Mouse (Mus musculus) midbrain, embryonic 14.5 days (tissue): ENCODE results near the gene Gm2026. TPM values are rescaled to one million over a fixed set of nuclear protein-coding genes. Genes with fewer than 3 reads are reported as not detected.
"Not testable (repeated sequence)": the region's sequence is repeated elsewhere in the genome, so short reads cannot be mapped to it uniquely, and the experiment has no call there.

Experiments
- ATAC-seq: fragments of 200-750 bp; cut with Nextera tagmentation; 2 replicates; pipeline ENCODE4 v1.8.0; 2017; ENCODE audit warnings: moderate number of reproducible peaks, moderate library complexity; ENCODE audit not compliant: low FRiP score, low TSS enrichment
- DNase-seq: peaks from one replicate; pipeline ENCODE4 v3.0.0-alpha.2; 2015
- H3K27ac ChIP-seq: fragments of 300-500 bp; sonication (generic); replicated peaks from 2 replicates; pipeline ENCODE4 v1.5.1; 2014; ENCODE audit warnings: mild to moderate bottlenecking, low read depth, low read length, moderate library complexity
- H3K27me3 ChIP-seq: fragments of 300-500 bp; sonication (generic); 2 replicates; pipeline ENCODE4 v1.6.1; 2014; ENCODE audit warnings: low read length, control low read depth, mixed read lengths; ENCODE audit not compliant: control insufficient read depth, insufficient read depth
- H3K36me3 ChIP-seq: fragments of 300-500 bp; sonication (generic); 2 replicates; pipeline ENCODE4 v1.6.1; 2014; ENCODE audit warnings: low read length, control low read depth; ENCODE audit not compliant: control insufficient read depth, insufficient read depth
- H3K4me1 ChIP-seq: fragments of 300-500 bp; sonication (generic); 2 replicates; pipeline ENCODE4 v1.6.1; 2014; ENCODE audit warnings: mild to moderate bottlenecking, antibody characterized with exemption, low read length, control low read depth; ENCODE audit not compliant: control insufficient read depth, insufficient read depth
- H3K4me2 ChIP-seq: fragments of 300-500 bp; sonication (generic); 2 replicates; pipeline ENCODE4 v1.6.1; 2014; ENCODE audit warnings: mild to moderate bottlenecking, low read length, moderate library complexity
- H3K4me3 ChIP-seq: fragments of 300-500 bp; sonication (generic); replicated peaks from 2 replicates; pipeline ENCODE4 v1.5.1; 2014; ENCODE audit warnings: low read depth, low read length
- H3K9ac ChIP-seq: fragments of 300-500 bp; sonication (generic); replicated peaks from 2 replicates; pipeline ENCODE4 v1.6.1; 2014; ENCODE audit warnings: mild to moderate bottlenecking, low read length, moderate library complexity
- H3K9me3 ChIP-seq: fragments of 300-500 bp; sonication (generic); 2 replicates; pipeline ENCODE4 v1.6.1; 2016; ENCODE audit warnings: low read length, control low read depth, mixed read lengths; ENCODE audit not compliant: control insufficient read depth
- WGBS: fragments of 180-500 bp; shearing (Covaris S2); extraction: QIAGEN DNeasy Blood & Tissue Kit; methylation state at CpG from one replicate; pipeline ENCODE4 v1.1.7; 2014; 5-methylcytosine and 5-hydroxymethylcytosine counted together
- polyA plus RNA-seq: library from polyadenylated mRNA; unstranded; fragments of >200 nt; fragmentation: Nextera tagmentation; extraction: Ambion mirVana; gene quantifications from 2 replicates; pipeline ENCODE4 v1.2.1, GENCODE M21; 2014

Gm2026 gene
- polyA plus RNA-seq: 22.5 TPM in 2 replicates

DNA sequence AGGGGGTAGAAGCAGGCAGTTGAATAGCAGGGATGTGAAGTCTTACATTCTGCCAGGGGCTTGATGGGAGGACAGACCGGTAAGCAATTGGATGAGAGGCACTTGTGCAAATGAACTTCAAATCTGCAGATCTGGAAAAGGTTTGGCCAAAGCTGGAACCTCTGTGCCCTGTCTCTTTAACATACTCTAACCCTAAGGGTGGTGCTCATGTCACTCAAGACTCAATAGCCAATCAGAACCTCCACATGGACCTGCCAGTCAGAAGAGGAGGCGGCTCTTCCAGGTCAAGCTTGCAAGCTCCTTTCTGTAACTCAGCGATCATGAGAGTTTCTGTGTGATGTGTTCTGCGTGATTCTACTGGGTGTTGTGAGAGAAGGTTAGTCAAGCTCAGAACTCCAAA is at the start of gene Gm2026:
Gene Gm2026 (plus strand): TSS at position 301 of the 400 bp plus-strand sequence.
- ATAC-seq, H3K4me3 ChIP-seq, H3K36me3 ChIP-seq, H3K9ac ChIP-seq, DNase-seq, H3K27ac ChIP-seq, H3K9me3 ChIP-seq, H3K27me3 ChIP-seq, H3K4me1 ChIP-seq, H3K4me2 ChIP-seq: not testable (repeated sequence)
- WGBS: no CpG with 5 or more reads among the region's 4 CpGs

DNA sequence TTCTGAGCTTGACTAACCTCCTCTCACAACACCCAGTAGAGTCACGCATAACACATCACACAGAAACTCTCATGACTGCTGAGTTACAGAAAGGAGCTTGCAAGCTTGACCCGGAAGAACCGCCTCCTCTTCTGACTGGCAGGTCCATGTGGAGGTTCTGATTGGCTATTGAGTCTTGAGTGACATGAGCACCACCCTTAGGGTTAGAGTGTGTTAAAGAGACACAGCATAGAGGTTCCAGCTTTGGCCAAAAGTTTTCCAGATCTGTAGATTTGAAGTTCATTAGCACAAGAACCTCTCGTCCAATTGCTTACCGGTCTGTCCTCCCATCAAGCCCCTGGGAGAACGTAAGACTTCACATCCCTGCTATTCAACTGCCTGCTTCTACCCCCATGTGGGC is 34.1 kb upstream of the Gm2026 start, which contains the start of gene Zfp966:
Gene Zfp966 (minus strand): TSS at position 101 of the 400 bp plus-strand sequence.
- not testable (repeated sequence) for DNase-seq, H3K9me3 ChIP-seq, H3K27ac ChIP-seq, H3K36me3 ChIP-seq, ATAC-seq, H3K9ac ChIP-seq, H3K4me1 ChIP-seq, H3K27me3 ChIP-seq, H3K4me3 ChIP-seq, H3K4me2 ChIP-seq
- no CpG with 5 or more reads among the region's 6 CpGs for WGBS

Other genes starting within 250 kb of the Gm2026 start
- gene Gm2007, start 223.8 kb upstream of the Gm2026 start, polyA plus RNA-seq: not detected in 2 replicates
- gene Gm14288, start 164.2 kb upstream of the Gm2026 start, polyA plus RNA-seq: 2.8 TPM in 1 of 2 replicates, not detected in the other
- 30.3 and 33.5 TPM in 2 replicates for gene Gm6710, start 96.1 kb upstream of the Gm2026 start, polyA plus RNA-seq
- gene Zfp966, start 34.2 kb upstream of the Gm2026 start, polyA plus RNA-seq: 2.5 and 3.2 TPM in 2 replicates
- gene Gm2004, start 184.5 kb downstream of the Gm2026 start, polyA plus RNA-seq: 0.98 and 1.6 TPM in 2 replicates